Mouse (Mus musculus) embryonic fibroblast, embryonic 13.5 days (primary cell): Measurements from ENCODE around the gene Camk2g.

ENCODE experiments used
- CTCF ChIP-seq: IDR thresholded peaks from 2 replicates; pipeline ENCODE4 v1.5.1; 2011; ENCODE audit warnings: mild to moderate bottlenecking, control low read depth, low read length, moderate library complexity, borderline replicate concordance; ENCODE audit not compliant: insufficient read depth
- POLR2A ChIP-seq: IDR thresholded peaks from 2 replicates; pipeline ENCODE4 v1.6.1; 2011; ENCODE audit warnings: low read depth, mild to moderate bottlenecking, control low read depth, low read length, moderate library complexity

DNA sequence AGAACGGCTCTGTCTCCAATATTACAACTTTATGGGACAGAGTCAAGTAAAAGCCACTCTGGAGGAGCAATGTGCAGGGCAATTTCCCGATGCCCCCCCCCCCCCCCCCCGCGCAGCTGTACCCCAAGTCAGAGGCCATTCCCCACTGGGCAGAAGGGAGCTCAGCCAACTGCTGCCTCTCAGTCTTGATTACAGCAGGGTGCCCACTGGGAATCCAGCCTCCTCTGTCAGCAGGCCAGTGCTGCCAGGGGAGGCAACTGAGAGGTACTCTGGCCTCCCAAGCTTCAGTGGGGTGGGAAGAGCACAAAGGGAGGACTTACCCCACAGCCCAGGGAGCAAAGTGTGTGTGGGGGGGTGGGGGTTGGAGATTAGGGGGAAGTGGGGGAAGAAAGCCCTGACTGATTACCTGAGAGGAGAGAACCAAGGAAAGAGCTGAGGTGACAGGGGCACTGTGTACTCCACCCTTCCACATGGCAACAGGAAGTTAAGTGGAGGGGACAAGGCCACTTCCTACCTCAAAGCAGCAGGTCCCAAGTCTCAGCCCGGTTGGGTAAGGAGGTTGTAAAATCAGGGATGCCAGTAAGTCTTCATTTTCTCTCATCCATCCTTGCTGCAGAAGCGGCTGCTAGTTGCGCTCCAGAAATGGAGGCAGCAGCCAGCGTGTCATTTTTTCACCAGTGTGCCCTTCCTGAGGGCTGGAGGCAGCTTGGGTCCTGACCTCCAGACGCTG lies 1.7 kb upstream of the Camk2g start:
- no peak for TF ChIP-seq CTCF
- TF ChIP-seq POLR2A = peak; percentile 33; the same call in 1 of the 2 replicates
